Mouse (Mus musculus) ZHBTc4 (cell line): Measurements from ENCODE around the gene Nup98.

ENCODE experiments used
- DNase-seq: peaks from one replicate; pipeline ENCODE4 v3.0.0-alpha.2; 2011; ENCODE audit warnings: low read depth, low spot score

The Nup98 gene

DNA sequence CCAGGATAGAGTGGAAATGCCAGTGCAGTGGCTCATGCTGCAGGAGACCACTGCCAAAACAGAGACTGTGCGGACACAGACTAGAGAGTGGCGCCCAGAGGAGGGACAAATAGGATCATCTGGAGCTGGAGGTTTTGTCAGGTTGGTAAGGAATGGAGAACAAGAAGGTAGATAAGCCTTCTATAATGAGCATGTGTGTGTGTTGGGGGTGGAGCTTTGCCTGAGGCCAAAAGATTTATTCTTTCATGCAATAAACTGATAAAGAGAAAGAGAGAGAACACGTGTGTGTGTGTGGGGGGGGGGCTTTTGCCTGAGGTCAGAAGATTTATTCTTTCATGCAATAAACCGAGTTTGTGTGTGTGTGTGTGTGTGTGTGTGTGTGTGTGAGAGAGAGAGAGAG lies 23.1 kb upstream of the Nup98 start:
- DNase-seq = no peak

DNA sequence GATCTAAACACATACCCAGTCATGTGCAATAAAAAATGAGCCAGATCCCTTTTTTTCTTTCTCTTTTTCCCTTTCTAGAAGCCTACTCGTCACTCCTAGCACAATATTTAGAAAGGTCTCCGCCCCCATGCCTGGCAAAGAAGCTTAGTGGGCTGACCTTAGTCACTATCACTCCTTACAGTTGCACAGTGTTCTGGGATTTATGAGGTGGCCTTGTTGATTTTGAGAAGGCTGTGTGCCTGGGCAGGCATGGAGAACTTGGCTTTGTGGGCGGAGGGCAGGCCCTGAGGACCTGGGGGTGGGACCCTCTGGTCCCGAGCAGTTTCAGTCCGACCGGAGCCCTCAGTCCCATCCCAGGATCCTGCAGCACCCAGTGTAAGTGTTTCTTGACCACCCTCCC lies 19.8 kb upstream of the Nup98 start:
- no peak for DNase-seq

DNA sequence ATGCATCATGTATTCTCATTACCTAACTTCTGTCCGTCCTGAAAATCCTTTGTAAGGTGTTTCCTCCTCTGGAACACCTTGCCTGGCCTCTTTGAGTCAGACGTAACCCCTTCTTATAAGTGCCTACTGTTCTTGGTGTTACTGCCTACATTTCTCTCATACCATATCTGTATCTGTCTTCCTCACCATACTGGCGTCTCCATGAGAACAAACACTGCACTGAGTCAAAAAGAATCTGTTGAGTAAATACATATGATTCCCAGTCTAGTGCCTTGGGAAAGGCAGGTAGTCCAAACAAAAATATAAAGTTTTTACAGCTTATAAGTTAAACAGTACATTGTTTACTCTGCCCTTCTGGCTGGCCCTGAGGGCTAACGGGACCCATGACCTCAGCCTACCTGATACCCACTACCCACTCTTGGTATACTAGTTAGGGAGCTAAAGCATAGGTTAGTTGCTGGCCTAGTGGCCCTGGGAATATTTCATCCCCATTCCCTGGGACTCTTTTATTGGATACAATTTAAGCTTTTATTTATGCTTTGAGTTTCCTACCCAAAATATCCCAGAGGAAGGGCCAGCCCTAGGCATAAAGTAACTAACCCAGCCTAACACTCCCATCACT lies 18.2 kb upstream of the Nup98 start:
- no peak for DNase-seq

DNA sequence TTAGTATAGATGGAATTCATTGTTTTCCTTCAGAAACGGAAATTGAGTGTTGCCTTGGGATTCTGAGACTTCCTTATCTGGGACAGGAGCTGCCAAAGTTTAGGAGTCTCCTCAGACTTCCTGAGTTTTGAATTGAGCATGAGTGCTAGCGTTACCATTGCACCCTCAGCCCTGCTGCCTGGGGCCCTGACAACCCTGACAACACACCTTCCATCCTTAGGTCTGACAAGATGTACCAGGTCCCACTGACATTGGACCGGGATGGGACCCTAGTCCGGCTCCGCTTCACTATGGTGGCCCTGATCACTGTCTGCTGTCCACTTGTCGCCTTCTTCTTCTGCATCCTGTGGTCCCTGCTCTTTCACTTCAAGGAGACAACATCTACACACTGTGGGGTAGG lies 16.1 kb upstream of the Nup98 start:
- DNase-seq = no peak

GRCm38 (mm10) chr7:102223883-102224738 lies 14.1 kb upstream of the Nup98 start:
- DNase-seq = no peak

GRCm38 (mm10) chr7:102222830-102223556 lies 13.0 kb upstream of the Nup98 start:
- peak; percentile 84 for DNase-seq

DNA sequence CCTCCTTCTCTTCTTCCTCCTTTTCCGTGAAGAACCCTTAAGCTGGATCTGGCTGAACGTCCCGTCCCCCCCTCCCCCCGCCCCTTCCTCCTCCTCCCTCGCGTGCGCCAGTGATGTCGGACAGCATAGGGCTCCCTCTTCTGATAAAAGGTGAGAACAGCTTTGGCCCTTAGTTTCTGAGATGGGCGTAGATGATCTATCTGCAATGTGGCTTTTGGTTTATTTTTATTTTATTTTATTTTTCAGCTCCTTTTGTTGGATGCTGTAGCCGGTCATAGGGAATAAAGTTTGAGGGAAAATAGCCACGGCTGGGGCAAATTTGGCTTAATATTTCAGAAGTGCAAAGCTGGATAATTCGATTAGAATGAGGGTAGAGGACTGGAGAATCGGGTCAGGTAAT lies 12.4 kb upstream of the Nup98 start:
- DNase-seq = peak; percentile 84

- no peak for DNase-seq
Measured at GRCm38 (mm10) chr7:102221899-102222298, 11.9 kb upstream of the Nup98 start.

DNA sequence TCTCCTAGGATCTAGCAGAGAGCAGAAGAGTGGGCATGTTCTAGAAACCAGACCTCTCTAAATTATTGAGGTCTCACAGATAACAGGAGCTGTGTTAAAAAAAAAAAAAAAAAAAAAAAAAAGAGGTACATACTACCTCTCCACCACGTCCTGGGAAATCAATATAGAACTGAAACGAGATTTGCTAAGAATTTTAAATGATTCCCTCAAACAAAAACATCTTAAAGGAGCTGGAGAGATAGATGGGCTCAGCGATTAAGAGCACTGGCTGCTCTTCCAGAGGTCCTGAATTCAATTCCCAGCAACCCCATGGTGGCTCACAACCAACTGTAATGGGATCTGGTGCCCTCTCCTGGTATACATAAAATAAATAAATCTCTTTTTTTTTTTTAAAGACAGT lies 1.1 kb upstream of the Nup98 start:
- DNase-seq = no peak

- no peak for DNase-seq
Measured at GRCm38 (mm10) chr7:102208806-102209363, 1.1 kb downstream of the Nup98 start.

- DNase-seq = peak; percentile 22
Measured at GRCm38 (mm10) chr7:102205646-102206045, 4.3 kb downstream of the Nup98 start.

- no peak for DNase-seq
Measured at GRCm38 (mm10) chr7:102204296-102204857, 5.6 kb downstream of the Nup98 start.

DNA sequence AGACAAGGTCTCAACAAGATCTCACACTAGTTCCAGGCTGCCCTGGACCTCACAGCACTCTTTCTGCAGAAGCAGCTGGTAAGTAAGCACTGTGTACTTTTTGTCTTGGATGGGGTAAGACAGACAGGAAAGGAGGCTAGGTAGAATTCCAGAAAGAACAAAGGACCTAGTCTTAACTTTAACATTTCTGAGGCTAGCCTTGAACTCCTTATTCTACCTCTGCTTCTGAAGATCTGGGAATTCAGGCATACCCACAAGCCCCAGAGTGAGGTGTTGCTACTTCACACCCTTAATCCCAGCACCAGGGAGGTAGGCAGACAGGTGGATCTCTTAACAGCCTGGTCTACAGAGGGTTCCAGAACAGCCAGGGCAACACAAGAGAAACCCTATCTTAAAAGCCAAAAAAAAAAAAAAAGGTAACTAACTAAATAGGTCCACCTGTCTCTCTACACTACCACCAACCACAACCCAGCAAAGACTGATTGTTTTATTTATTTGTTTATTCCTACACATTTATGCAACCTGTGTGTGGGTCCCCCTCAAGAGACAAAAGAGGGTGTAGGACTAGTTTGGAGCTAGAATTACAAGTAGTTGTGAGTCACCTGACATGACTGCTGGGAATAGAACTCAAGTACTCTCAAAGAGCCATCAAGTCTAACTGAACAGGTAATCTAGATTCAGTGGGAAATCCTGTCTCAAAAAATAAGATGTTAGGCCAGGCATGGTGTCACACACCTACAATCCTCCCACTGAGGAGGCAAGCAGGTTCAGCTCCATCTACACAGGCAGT lies 8.8 kb downstream of the Nup98 start:
- peak; percentile 74 for DNase-seq

DNA sequence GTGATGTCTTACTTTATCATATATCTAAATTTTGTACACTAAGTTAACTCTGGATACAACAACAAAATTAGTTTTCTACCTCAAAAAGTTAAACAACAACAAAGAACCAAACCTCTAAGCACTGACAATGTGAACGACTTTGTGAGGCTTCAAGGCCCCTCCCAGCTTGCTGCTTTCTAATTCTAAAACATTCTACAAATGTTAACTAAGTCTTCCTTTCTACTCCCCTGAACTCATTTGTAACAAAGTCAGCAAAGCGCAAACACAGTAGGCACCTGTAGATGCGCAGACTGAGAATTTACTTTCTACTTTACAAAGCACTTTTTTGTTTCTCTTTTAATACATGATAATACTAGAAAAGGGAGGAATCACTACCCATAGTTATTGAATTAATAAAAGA lies 9.4 kb downstream of the Nup98 start:
- peak; percentile 75 for DNase-seq

GRCm38 (mm10) chr7:102192356-102192755 lies 17.6 kb downstream of the Nup98 start:
- no peak for DNase-seq

DNA sequence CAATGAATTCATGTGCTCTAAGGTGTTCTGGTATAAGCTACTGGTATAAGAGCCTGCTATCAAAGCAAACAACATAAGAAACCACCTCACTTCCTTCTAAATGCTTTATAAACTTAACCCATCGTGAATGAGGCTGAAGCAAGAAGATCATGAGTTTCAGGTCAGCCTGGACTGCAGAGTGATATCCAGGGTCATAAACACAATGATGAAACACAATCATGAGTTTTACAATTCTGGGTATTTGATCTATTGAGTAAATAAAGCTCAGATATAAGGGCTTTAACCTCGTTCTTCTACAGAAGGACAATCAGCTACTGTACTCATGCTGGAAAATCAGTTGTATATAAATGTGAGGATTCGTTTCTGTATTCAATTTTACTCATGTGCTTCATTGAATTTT lies 26.1 kb downstream of the Nup98 start:
- DNase-seq = no peak

- DNase-seq = peak; percentile 61
Measured at GRCm38 (mm10) chr7:102170300-102170699, 39.7 kb downstream of the Nup98 start.

DNA sequence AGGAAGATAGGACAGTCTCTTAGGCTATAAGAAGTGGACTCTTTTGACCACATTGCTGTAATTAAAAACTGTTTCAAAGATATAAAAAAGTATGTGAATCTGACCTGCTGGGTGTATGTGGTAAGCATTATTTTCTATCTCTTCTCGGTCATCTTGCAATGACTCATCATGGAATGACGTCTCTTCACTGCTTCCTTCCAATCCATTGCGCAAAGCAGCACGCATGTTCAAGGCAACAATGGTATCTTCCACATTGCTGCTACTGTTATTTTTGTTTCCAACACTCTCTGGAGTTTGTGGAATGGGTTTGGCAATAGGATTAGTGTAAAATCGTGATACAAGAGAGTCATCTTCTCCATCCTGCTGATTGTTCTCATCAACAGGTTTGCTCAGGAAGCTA lies 56.3 kb downstream of the Nup98 start:
- no peak for DNase-seq

DNA sequence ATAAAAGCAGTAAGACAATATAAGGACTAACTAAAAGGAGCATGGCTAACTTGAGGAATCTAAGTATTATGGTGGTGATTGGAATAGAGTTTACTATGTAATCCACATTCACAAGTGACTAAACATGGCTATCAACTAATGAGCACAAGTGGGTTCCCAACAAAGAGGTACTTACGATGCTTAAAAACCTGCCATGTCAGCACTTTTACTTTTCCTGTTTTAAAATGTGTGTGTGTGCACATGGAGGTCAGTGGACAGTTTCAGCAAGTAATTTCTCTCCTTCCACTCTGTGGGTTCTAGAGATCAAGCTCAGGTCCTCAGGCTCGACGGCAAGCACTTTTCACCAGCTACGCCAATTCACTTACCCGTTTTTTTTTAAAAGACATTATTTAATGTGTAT lies 72.1 kb downstream of the Nup98 start:
- DNase-seq = no peak

DNA sequence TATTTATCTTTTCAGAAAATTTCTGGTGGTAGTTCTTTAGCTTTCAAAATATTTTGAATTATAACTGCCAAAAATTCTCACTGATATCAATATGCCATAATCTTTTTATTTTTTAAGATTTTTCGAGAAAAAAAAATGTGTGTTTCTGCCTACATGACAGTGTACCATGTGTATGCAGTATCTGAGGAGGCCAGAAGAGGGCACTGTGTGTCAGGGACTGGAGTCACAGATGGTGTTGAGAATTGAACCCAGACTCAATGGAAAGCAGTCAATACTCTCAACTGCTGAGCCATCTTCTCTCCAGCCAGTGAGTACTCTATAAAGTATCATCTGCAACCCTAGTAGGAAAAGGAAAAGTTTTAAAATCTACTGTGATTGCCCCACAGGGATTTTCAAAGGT lies 72.5 kb downstream of the Nup98 start:
- peak; percentile 77 for DNase-seq

DNA sequence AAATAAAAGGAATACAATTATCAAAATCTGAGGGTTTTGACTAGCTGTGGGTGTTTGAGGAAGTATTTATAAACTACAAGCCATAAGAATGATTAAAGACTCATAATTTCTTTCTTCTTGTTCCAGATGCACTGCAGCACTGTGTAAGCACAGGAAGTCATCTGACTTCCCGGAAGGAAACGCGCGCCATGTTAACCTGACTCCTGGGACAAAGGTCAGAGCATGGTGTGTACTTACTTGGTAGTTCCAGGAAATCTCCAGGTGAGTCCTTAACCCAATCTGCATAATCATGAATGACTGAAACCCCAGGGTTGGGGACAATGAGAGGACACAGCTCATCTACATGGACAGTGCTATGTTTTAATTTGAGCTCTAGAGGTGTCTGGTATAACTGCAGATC lies 77.6 kb downstream of the Nup98 start:
- DNase-seq = peak; percentile 48
